Mouse (Mus musculus): ENCODE results near the gene March7. TPM values are rescaled to one million over a fixed set of nuclear protein-coding genes. Genes with fewer than 3 reads are reported as not detected.

The March7 gene
- total and polyA plus RNA-seq, 3 experiments: 9.6 to 24.8 (median 20.9) TPM

DNA sequence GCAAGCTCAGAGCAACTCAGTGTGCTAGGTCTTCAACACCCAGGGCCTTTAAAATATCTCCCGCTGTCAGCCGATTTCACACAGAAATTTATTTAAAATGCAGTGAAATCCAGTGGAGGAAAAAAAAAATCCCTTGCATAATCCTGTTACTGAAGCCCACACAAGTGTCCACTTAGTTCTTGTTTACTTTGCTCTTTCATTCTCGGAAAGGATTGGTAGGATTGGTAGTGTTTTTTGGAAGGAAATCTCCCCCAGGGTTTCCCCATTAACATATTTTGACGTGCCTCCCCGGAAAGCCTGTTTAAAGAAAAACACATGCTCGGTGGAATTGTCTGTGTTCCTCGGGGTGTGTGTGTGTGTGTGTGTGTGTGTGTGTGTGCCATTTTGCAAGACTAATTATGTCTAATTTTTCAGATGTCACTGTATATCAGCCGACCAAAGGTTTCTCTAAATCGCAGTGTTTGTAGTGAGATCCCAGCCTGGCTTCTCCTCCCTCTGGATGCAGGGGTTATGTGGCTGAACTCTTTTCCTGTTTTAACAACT is 73.6 kb downstream of the March7 start:
- intact Hi-C loops (cut with DNase I): no loop called here
- TF ChIP-seq EP300 (IDR thresholded peaks at IDR 0.05; ENCODE audit: insufficient read depth, low read depth, low read length) (no peak), CTCF (IDR thresholded peaks at IDR 0.05) (no peak), POLR2A (IDR thresholded peaks at IDR 0.05; ENCODE audit: insufficient read depth, low read depth, low read length) (no peak)
- H3K9ac ChIP-seq (ENCODE audit: low read depth, low read length): peak overlapping the region; percentile 88
- no peaks in the 10 kb centered on the region for H3K27me3 ChIP-seq (ENCODE audit: control insufficient read depth, insufficient read depth, low read length)
- peak overlapping the region; percentile 68 for H3K4me3 ChIP-seq
- H3K79me2 ChIP-seq (replicated peaks; ENCODE audit: control insufficient read depth, insufficient read depth, low read length): no peaks in the 10 kb centered on the region
- no peaks in the 10 kb centered on the region for H3K36me3 ChIP-seq (ENCODE audit: control insufficient read depth, insufficient read depth, low read length)
- DNase-seq: no peak
- H3K4me1 ChIP-seq (ENCODE audit: control insufficient read depth, insufficient read depth, low read length): peaks cover 4% of the 10 kb centered on the region
- 25% methylated on average over 9 of the region's 9 CpGs for WGBS
- H3K27ac ChIP-seq: peak overlapping the region; percentile 76

DNA sequence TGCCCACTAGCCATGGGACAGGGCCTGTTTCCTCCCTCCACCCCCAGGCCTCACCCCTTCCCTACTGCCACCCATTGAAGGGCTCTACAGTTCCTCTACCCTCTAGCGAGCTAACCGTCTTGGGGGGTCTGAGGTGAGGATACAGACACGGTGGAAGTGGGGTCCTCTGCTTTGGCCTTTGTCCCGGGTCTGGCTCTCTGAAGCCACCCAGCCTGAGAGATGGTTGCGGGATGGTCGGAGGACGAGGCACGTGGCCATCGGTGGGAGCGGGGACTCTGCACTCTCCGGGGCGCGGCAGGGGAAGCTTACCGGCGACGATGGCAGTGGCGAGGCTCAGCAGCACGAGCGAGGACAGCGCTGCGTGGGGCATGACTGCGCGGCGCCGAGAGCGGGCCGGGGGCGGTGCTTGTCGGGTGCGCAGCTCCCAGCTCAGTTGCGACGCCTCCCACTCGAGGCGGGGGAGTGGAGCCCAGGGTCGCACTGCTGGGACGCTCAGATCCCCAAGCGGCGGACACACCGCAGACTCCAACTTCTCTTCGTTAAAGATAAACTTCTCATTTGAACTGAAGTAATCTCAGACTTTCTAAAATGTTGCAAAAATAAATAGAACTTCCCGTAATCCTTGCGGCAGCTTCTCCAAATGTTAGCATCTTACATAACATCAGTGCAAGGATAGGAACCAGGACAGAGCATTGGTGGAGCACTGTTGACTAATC is 74.2 kb downstream of the March7 start:
- H3K27ac ChIP-seq: peak overlapping the region; percentile 76
- intact Hi-C loops (cut with DNase I): no loop called here
- H3K4me3 ChIP-seq: peak overlapping the region; percentile 68
- H3K4me1 ChIP-seq (ENCODE audit: control insufficient read depth, insufficient read depth, low read length): peaks cover 4% of the 10 kb centered on the region
- peak overlapping the region; percentile 88 for H3K9ac ChIP-seq (ENCODE audit: low read depth, low read length)
- H3K36me3 ChIP-seq (ENCODE audit: control insufficient read depth, insufficient read depth, low read length): no peaks in the 10 kb centered on the region
- WGBS: 2% methylated on average over 42 of the region's 42 CpGs
- no peak for TF ChIP-seq EP300 (IDR thresholded peaks at IDR 0.05; ENCODE audit: insufficient read depth, low read depth, low read length)
- TF ChIP-seq CTCF (IDR thresholded peaks at IDR 0.05): 0 out of 2 replicates have a peak, but pooled peaks have one; percentile 6
- peak; percentile 53 for TF ChIP-seq POLR2A (IDR thresholded peaks at IDR 0.05; ENCODE audit: insufficient read depth, low read depth, low read length)
- H3K27me3 ChIP-seq (ENCODE audit: control insufficient read depth, insufficient read depth, low read length): no peaks in the 10 kb centered on the region
- DNase-seq: peak; percentile 83 to 85
- no peaks in the 10 kb centered on the region for H3K79me2 ChIP-seq (replicated peaks; ENCODE audit: control insufficient read depth, insufficient read depth, low read length)

DNA sequence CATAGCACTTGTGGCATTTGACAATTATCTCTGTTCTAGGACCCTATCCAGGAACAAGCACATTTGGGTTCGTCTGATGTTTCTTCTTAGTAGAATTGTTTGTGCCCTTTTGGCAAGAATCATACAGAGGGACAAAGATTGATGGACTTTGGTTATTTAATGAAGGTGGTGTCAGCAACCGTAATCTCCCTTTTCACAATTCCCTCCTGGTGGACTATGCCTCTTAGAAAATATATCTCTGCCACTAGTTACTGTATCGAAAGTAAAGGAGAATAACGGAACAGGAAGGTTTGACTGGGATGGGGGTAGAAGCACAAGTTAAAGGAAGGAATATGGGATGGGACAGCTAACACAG is 74.8 kb downstream of the March7 start, which contains the start of gene Cd302:
Gene Cd302 (minus strand): TSS at position 22 of the 355 bp plus-strand sequence.
- no peak for TF ChIP-seq EP300 (IDR thresholded peaks at IDR 0.05; ENCODE audit: insufficient read depth, low read depth, low read length)
- no peak for TF ChIP-seq POLR2A (IDR thresholded peaks at IDR 0.05; ENCODE audit: insufficient read depth, low read depth, low read length)
- intact Hi-C loops (cut with DNase I): no loop called here
- Histone ChIP-seq H3K4me3 (peak within 1 kb of the TSS; percentile 68), H3K9ac (ENCODE audit: low read depth, low read length) (peak within 1 kb of the TSS; percentile 88), H3K27ac (peak within 1 kb of the TSS; percentile 76), H3K36me3 (ENCODE audit: control insufficient read depth, insufficient read depth, low read length) (no peaks in the 10 kb centered on the region), H3K79me2 (replicated peaks; ENCODE audit: control insufficient read depth, insufficient read depth, low read length) (no peaks in the 10 kb centered on the region), H3K4me1 (ENCODE audit: control insufficient read depth, insufficient read depth, low read length) (peaks cover 4% of the 10 kb centered on the region), H3K27me3 (ENCODE audit: control insufficient read depth, insufficient read depth, low read length) (no peaks in the 10 kb centered on the region)
- no peak for DNase-seq
- 23% methylated on average over 4 of the region's 4 CpGs for WGBS

DNA sequence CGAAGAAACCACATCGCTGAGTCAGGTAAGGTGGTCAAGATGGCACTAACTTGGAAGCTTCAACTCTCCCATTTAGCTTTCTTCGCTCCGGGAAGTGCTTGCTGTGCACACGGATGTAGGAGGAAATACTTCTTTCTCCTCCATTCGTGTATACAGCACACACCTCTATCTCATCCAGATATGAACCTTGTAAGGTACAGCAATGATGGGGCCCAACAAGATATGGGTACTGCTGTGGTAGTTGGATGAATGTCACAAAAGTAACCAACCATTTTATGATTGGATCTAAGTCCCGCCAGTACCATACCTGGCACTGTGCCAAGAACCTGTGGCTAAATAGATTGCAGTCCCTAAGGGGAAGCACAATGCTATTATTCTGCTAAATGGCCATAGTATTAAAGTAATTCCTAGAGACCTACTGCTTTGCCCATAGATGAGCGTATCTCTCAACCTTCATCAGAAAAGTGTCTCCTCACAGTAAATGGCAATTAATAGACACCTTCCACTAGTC is 75.5 kb downstream of the March7 start:
- Histone ChIP-seq H3K79me2 (replicated peaks; ENCODE audit: control insufficient read depth, insufficient read depth, low read length) (no peaks in the 10 kb centered on the region), H3K27ac (no peak overlapping the region), H3K27me3 (ENCODE audit: control insufficient read depth, insufficient read depth, low read length) (no peaks in the 10 kb centered on the region), H3K4me1 (ENCODE audit: control insufficient read depth, insufficient read depth, low read length) (peaks cover 4% of the 10 kb centered on the region), H3K4me3 (no peak overlapping the region), H3K36me3 (ENCODE audit: control insufficient read depth, insufficient read depth, low read length) (no peaks in the 10 kb centered on the region), H3K9ac (ENCODE audit: low read depth, low read length) (no peak overlapping the region)
- TF ChIP-seq CTCF (IDR thresholded peaks at IDR 0.05): no peak
- TF ChIP-seq POLR2A (IDR thresholded peaks at IDR 0.05; ENCODE audit: insufficient read depth, low read depth, low read length): no peak
- no peak for TF ChIP-seq EP300 (IDR thresholded peaks at IDR 0.05; ENCODE audit: insufficient read depth, low read depth, low read length)
- intact Hi-C loops (cut with DNase I): no loop called here
- DNase-seq: no peak
- 80% methylated on average over 8 of the region's 8 CpGs for WGBS

DNA sequence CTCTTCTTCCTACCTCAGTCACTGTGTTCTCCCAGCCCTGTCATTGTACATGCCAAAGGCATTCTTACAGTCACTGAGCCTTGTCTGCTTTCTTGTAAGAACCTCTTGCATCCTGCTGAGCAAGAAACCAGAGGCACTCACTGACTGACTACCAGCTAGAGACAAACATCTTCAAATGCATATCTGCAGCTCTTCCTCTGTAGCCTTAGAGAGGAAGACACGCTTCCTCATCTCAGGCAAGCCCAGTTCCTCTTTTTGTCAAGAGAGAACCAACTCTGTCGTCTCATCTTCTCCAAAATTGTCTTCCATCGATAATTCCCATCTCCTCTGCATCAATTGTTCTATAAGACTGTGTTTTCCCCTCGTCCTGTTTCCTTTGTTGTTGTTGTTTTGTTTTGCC is 78.9 kb downstream of the March7 start:
- Histone ChIP-seq H3K27me3 (ENCODE audit: control insufficient read depth, insufficient read depth, low read length) (no peaks in the 10 kb centered on the region), H3K9ac (ENCODE audit: low read depth, low read length) (no peak overlapping the region), H3K4me3 (no peak overlapping the region), H3K36me3 (ENCODE audit: control insufficient read depth, insufficient read depth, low read length) (no peaks in the 10 kb centered on the region), H3K27ac (no peak overlapping the region), H3K79me2 (replicated peaks; ENCODE audit: control insufficient read depth, insufficient read depth, low read length) (no peaks in the 10 kb centered on the region), H3K4me1 (ENCODE audit: control insufficient read depth, insufficient read depth, low read length) (peaks cover 2% of the 10 kb centered on the region; the same call in 1 of the 2 replicates)
- intact Hi-C loops (cut with DNase I): no loop called here
- 53% methylated on average over 4 of the region's 4 CpGs for WGBS
- no peak for TF ChIP-seq CTCF (IDR thresholded peaks at IDR 0.05)
- no peak for TF ChIP-seq EP300 (IDR thresholded peaks at IDR 0.05; ENCODE audit: insufficient read depth, low read depth, low read length)
- no peak for TF ChIP-seq POLR2A (IDR thresholded peaks at IDR 0.05; ENCODE audit: insufficient read depth, low read depth, low read length)
- no peak for DNase-seq

DNA sequence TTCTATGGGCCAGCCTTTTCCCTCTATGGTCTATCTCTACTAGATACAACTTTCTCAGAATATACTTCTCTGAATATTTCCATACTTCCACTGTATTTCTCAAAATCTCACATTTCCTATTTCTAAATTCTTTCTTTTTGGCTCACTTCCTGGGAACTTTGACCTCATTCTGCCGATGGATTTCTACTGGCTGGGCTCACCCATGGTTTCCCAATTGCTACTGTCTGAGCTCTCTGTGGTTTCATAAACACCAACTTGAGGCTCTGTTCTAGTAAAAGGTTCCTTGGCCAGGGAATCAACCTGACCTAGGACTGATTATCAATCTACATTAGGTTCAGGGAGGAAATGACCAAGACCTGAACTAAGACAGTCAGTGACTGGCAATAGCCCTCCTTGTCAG is 79.8 kb downstream of the March7 start:
- Histone ChIP-seq H3K4me1 (ENCODE audit: control insufficient read depth, insufficient read depth, low read length) (peaks cover 2% of the 10 kb centered on the region; the same call in 1 of the 2 replicates), H3K4me3 (no peak overlapping the region), H3K79me2 (replicated peaks; ENCODE audit: control insufficient read depth, insufficient read depth, low read length) (no peaks in the 10 kb centered on the region), H3K9ac (ENCODE audit: low read depth, low read length) (no peak overlapping the region), H3K27ac (no peak overlapping the region), H3K27me3 (ENCODE audit: control insufficient read depth, insufficient read depth, low read length) (no peaks in the 10 kb centered on the region), H3K36me3 (ENCODE audit: control insufficient read depth, insufficient read depth, low read length) (no peaks in the 10 kb centered on the region)
- TF ChIP-seq EP300 (IDR thresholded peaks at IDR 0.05; ENCODE audit: insufficient read depth, low read depth, low read length) (no peak), CTCF (IDR thresholded peaks at IDR 0.05) (no peak), POLR2A (IDR thresholded peaks at IDR 0.05; ENCODE audit: insufficient read depth, low read depth, low read length) (no peak)
- WGBS: 40% methylated on average over 1 of the region's 1 CpGs
- no peak for DNase-seq
- intact Hi-C loops (cut with DNase I): no loop called here

Data from heart, adult 2 months (tissue).